Mouse (Mus musculus) liver, embryonic 14.5 days (tissue): ENCODE data around the gene Etnk2. TPM values are rescaled to one million over a fixed set of nuclear protein-coding genes. Genes with fewer than 3 reads are reported as not detected.
A peak's percentile ranks its signal among the peaks of the same experiment; 100 is the strongest.

Experiments used
- ATAC-seq: fragments of 200-750 bp; cut with Nextera tagmentation; 2 replicates; pipeline ENCODE4 v1.8.0; 2017; ENCODE audit warnings: moderate number of reproducible peaks, mild to moderate bottlenecking, moderate library complexity; ENCODE audit not compliant: insufficient read depth
- DNase-seq, 3 experiments: peaks; one replicate each; pipeline ENCODE4 v3.0.0-alpha.2; 2012 to 2013; ENCODE audit warnings: low read depth in 3 of 3, low spot score in 3 of 3
- H3K27ac ChIP-seq: fragments of 300-500 bp; sonication (generic); 2 replicates; pipeline ENCODE4 v1.5.1; 2014; ENCODE audit warnings: moderate library complexity, mild to moderate bottlenecking, control low read depth, inconsistent platforms
- H3K27me3 ChIP-seq: fragments of 300-500 bp; sonication (generic); 2 replicates; pipeline ENCODE4 v1.6.1; 2014; ENCODE audit warnings: mild to moderate bottlenecking, low read length, moderate library complexity; ENCODE audit not compliant: control insufficient read depth, insufficient read depth
- H3K36me3 ChIP-seq: fragments of 300-500 bp; sonication (generic); replicated peaks from 2 replicates; pipeline ENCODE4 v1.6.1; 2014; ENCODE audit warnings: low read depth; ENCODE audit not compliant: control insufficient read depth, insufficient read depth
- H3K4me1 ChIP-seq, 2 experiments: fragments of 200-500 bp in 1 of 2; fragments of 300-500 bp in 1 of 2; sonication (generic) in 1 of 2; replicated peaks; 2 replicates each; pipeline ENCODE4 v1.6.1; 2012 to 2014; ENCODE audit warnings: antibody characterized with exemption in 1 of 2, inconsistent platforms in 1 of 2, low read length in 1 of 2; ENCODE audit not compliant: control insufficient read depth in 2 of 2, insufficient read depth in 2 of 2
- H3K4me2 ChIP-seq: fragments of 300-500 bp; sonication (generic); 2 replicates; pipeline ENCODE4 v1.6.1; 2014; ENCODE audit warnings: low read depth, mild to moderate bottlenecking, control low read depth, moderate library complexity
- H3K4me3 ChIP-seq, 2 experiments: fragments of 200-500 bp in 1 of 2; fragments of 300-500 bp in 1 of 2; sonication (generic) in 1 of 2; 2 replicates each; pipeline ENCODE4 v1.5.1; 2012 to 2014; ENCODE audit warnings: low read depth in 2 of 2, low read length in 2 of 2, mild to moderate bottlenecking in 2 of 2, control low read depth in 1 of 2, inconsistent platforms in 1 of 2, moderate library complexity in 1 of 2; ENCODE audit not compliant: insufficient read depth in 1 of 2
- H3K9ac ChIP-seq: fragments of 300-500 bp; sonication (generic); replicated peaks from 2 replicates; pipeline ENCODE4 v1.6.1; 2014; ENCODE audit warnings: mild to moderate bottlenecking, control low read depth, moderate library complexity
- H3K9me3 ChIP-seq: fragments of 300-500 bp; sonication (generic); 2 replicates; pipeline ENCODE4 v1.6.1; 2016; ENCODE audit warnings: low read length, mixed read lengths; ENCODE audit not compliant: control insufficient read depth
- CTCF ChIP-seq: IDR thresholded peaks from 2 replicates; pipeline ENCODE4 v1.5.1; 2016; ENCODE audit warnings: antibody characterized with exemption, low read depth, control low read depth
- EP300 ChIP-seq: IDR thresholded peaks from 2 replicates; pipeline ENCODE4 v1.6.1; 2016; ENCODE audit warnings: antibody characterized with exemption, low read depth
- WGBS: fragments of 180-500 bp; shearing (Covaris S2); extraction: QIAGEN DNeasy Blood & Tissue Kit; methylation state at CpG from one replicate; pipeline ENCODE4 v1.1.7; 2014; ENCODE audit not compliant: insufficient replicate concordance; 5-methylcytosine and 5-hydroxymethylcytosine counted together
- polyA plus RNA-seq, 2 experiments: library from polyadenylated mRNA; depleted of rRNA in 1 of 2; stranded (reverse) in 1 of 2; unstranded in 1 of 2; fragments of >200 nt; fragmentation: Nextera tagmentation in 1 of 2; extraction: Ambion mirVana in 1 of 2; gene quantifications; 2 replicates each; pipeline versions ENCODE4 v1.2.1 to v1.2.3; 2012 to 2014

Etnk2 gene
- polyA plus RNA-seq, 2 experiments, result 3.4 to 5.5 TPM

GRCm38 (mm10) chr1:133415505-133415904 is 52.1 kb downstream of the Etnk2 start:
- Histone ChIP-seq H3K9me3 (no peaks in the 10 kb centered on the region), H3K27ac (no peak overlapping the region), H3K27me3 (no peaks in the 10 kb centered on the region), H3K4me1 (peaks cover 0 to 12% of the 10 kb centered on the region in 2 experiments; a peak in 1 of 4 replicates), H3K9ac (no peak overlapping the region), H3K4me2 (no peak overlapping the region), H3K36me3 (no peaks in the 10 kb centered on the region), H3K4me3 (no peak overlapping the region)
- no peak for DNase-seq
- TF ChIP-seq EP300 (no peak), CTCF (no peak)
- ATAC-seq, result no peak
- 73% methylated on average over 6 of the region's 6 CpGs for WGBS

GRCm38 (mm10) chr1:133416472-133416871 is 53.1 kb downstream of the Etnk2 start:
- H3K9me3 ChIP-seq, result no peaks in the 10 kb centered on the region
- no peak overlapping the region for H3K27ac ChIP-seq
- ATAC-seq (no peak), DNase-seq (no peak)
- no peak overlapping the region for H3K4me3 ChIP-seq
- TF ChIP-seq CTCF (no peak), EP300 (no peak)
- WGBS, result 49% methylated on average over 7 of the region's 7 CpGs
- no peaks in the 10 kb centered on the region for H3K36me3 ChIP-seq
- peaks cover 0 to 12% of the 10 kb centered on the region in 2 experiments; a peak in 1 of 4 replicates for H3K4me1 ChIP-seq
- H3K27me3 ChIP-seq, result peaks cover 2% of the 10 kb centered on the region; the same call in 1 of the 2 replicates
- no peak overlapping the region for H3K4me2 ChIP-seq
- H3K9ac ChIP-seq, result no peak overlapping the region

DNA sequence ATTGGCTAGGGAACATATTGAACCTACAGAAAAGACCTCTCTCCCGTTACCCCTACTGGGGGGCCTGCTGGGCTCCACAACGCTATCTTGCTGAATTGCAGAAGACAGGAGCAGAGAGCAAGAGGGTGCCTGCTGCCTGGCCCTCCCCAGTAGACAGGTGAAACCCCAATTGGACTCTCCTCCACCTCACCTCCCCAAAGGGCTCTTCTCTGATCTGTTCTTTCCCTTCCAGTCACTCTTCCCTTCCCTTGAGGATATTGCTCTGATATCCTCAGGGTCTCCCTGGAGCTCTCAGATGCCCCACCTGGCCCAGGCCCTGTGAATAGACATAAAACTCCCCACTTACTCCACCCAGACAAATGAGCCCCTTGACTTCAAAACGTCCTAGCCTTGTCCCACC is 53.7 kb downstream of the Etnk2 start:
- Histone ChIP-seq H3K9me3 (no peaks in the 10 kb centered on the region), H3K27ac (no peak overlapping the region), H3K4me1 (peaks cover 0 to 12% of the 10 kb centered on the region in 2 experiments; a peak in 1 of 4 replicates), H3K36me3 (no peaks in the 10 kb centered on the region), H3K4me3 (no peak overlapping the region), H3K27me3 (peaks cover 7% of the 10 kb centered on the region), H3K9ac (no peak overlapping the region), H3K4me2 (no peak overlapping the region)
- WGBS, result 33% methylated on average over 3 of the region's 3 CpGs
- ATAC-seq (no peak), DNase-seq (no peak)
- TF ChIP-seq EP300 (no peak), CTCF (no peak)

- ATAC-seq (no peak), DNase-seq (no peak)
- peaks cover 0 to 12% of the 10 kb centered on the region in 2 experiments; a peak in 1 of 4 replicates for H3K4me1 ChIP-seq
These were observed 54.2 kb downstream of the Etnk2 start for GRCm38 (mm10) chr1:133417539-133417938.

DNA sequence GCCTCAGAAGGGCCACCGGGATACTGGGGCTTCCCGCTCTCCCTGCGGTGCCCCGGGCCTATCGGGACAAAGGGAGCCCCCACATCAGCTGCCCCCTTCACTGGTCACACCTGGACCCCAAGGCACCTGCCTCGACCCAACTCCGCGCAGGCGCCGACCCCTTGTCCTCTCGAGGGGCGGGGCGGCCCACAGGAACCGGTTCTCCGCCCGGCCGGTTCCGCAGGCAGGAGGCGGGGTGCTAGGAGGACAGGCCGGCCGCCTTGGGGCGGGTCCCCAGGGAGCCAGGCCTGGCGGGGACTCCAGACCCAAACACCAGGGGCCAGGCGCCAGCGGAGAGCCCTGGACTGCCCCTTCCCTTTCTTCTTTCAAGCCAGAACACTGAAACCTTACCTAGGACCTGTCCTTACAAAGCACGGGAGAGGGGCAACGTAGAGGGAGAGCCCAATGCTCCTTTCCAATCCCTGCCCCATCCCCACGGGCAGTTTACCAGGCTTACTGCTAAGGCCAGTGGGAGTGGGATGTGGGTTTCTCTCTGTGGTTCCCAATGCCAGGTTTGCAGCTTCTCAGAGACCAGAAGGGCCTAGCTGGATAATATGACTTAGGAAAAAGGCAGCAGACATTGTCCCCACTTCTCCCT is 54.9 kb downstream of the Etnk2 start:
- Histone ChIP-seq H3K27me3 (peaks cover 18% of the 10 kb centered on the region), H3K4me2 (peak overlapping the region; percentile 58), H3K9me3 (no peaks in the 10 kb centered on the region), H3K4me1 (peaks cover 0 to 12% of the 10 kb centered on the region in 2 experiments; a peak in 1 of 4 replicates), H3K36me3 (no peaks in the 10 kb centered on the region), H3K4me3 (peak overlapping the region; percentile 48 to 50), H3K27ac (no peak overlapping the region), H3K9ac (peak overlapping the region; percentile 45)
- ATAC-seq, result peak; percentile 46
- DNase-seq, result no peak
- no peak for TF ChIP-seq CTCF
- no peak for TF ChIP-seq EP300
- 4% methylated on average over 27 of the region's 28 CpGs for WGBS

More at GRCm38 (mm10) chr1:133417539-133417938, 54.2 kb downstream of the Etnk2 start:
- Histone ChIP-seq H3K27ac (no peak overlapping the region), H3K36me3 (no peaks in the 10 kb centered on the region), H3K9ac (no peak overlapping the region), H3K4me3 (peak overlapping the region in 1 of 2 experiments; percentile 50; a peak in 1 of 4 replicates), H3K9me3 (no peaks in the 10 kb centered on the region), H3K27me3 (peaks cover 11% of the 10 kb centered on the region), H3K4me2 (peak overlapping the region; percentile 58)
- TF ChIP-seq EP300 (no peak), CTCF (no peak)
- WGBS, result 33% methylated on average over 1 of the region's 1 CpGs
